Mouse (Mus musculus): ENCODE data around the gene Fgfr2. TPM values are rescaled to one million over a fixed set of nuclear protein-coding genes. Genes with fewer than 3 reads are reported as not detected.
A peak's percentile ranks its signal among the peaks of the same experiment; 100 is the strongest.

Fgfr2 gene
- polyA plus RNA-seq, 1 experiment from 2014 or later: 106 TPM

- H3K4me1 ChIP-seq (ENCODE audit: control insufficient read depth, insufficient read depth, low read length): no peaks in the 10 kb centered on the region
- no peak overlapping the region for H3K9ac ChIP-seq (ENCODE audit: low read depth, low read length)
- no peak overlapping the region for H3K4me2 ChIP-seq (ENCODE audit: low read depth, low read length)
- H3K27ac ChIP-seq (replicated peaks; ENCODE audit: low read depth, low read length): no peak overlapping the region
- WGBS: 15% methylated on average over 4 of the region's 4 CpGs
- ATAC-seq (ENCODE audit: low read depth): no peak
- H3K9me3 ChIP-seq (ENCODE audit: control insufficient read depth, low read length): peaks cover 12% of the 10 kb centered on the region
- H3K36me3 ChIP-seq (ENCODE audit: control insufficient read depth, insufficient read depth, low read length): no peaks in the 10 kb centered on the region
- DNase-seq (ENCODE audit: low spot score): no peak
- H3K27me3 ChIP-seq (replicated peaks; ENCODE audit: control insufficient read depth, insufficient read depth, low read length): no peaks in the 10 kb centered on the region
- no peak overlapping the region for H3K4me3 ChIP-seq (ENCODE audit: low read depth, low read length)
Observed at GRCm38 (mm10) chr7:131897282-131897681, 1225.9 kb downstream of the Fgfr2 start.

- no peaks in the 10 kb centered on the region for H3K36me3 ChIP-seq (ENCODE audit: control insufficient read depth, insufficient read depth, low read length)
- 51% methylated on average over 6 of the region's 6 CpGs for WGBS
- no peak overlapping the region for H3K27ac ChIP-seq (replicated peaks; ENCODE audit: low read depth, low read length)
- H3K4me1 ChIP-seq (ENCODE audit: control insufficient read depth, insufficient read depth, low read length): no peaks in the 10 kb centered on the region
- no peak for DNase-seq (ENCODE audit: low spot score)
- no peaks in the 10 kb centered on the region for H3K9me3 ChIP-seq (ENCODE audit: control insufficient read depth, low read length)
- H3K4me3 ChIP-seq (ENCODE audit: low read depth, low read length): no peak overlapping the region
- H3K4me2 ChIP-seq (ENCODE audit: low read depth, low read length): no peak overlapping the region
- H3K9ac ChIP-seq (ENCODE audit: low read depth, low read length): no peak overlapping the region
- ATAC-seq (ENCODE audit: low read depth): no peak
- H3K27me3 ChIP-seq (replicated peaks; ENCODE audit: control insufficient read depth, insufficient read depth, low read length): peaks cover 15% of the 10 kb centered on the region; the same call in 1 of the 2 replicates
Observed at GRCm38 (mm10) chr7:131882824-131883223, 1240.3 kb downstream of the Fgfr2 start.

GRCm38 (mm10) chr7:131881876-131882615, 1241.1 kb downstream of the Fgfr2 start:
- Histone ChIP-seq H3K9me3 (ENCODE audit: control insufficient read depth, low read length) (no peaks in the 10 kb centered on the region), H3K4me2 (ENCODE audit: low read depth, low read length) (no peak overlapping the region), H3K9ac (ENCODE audit: low read depth, low read length) (no peak overlapping the region), H3K36me3 (ENCODE audit: control insufficient read depth, insufficient read depth, low read length) (no peaks in the 10 kb centered on the region), H3K27me3 (replicated peaks; ENCODE audit: control insufficient read depth, insufficient read depth, low read length) (peaks cover 15% of the 10 kb centered on the region; the same call in 1 of the 2 replicates), H3K4me1 (ENCODE audit: control insufficient read depth, insufficient read depth, low read length) (no peaks in the 10 kb centered on the region), H3K27ac (replicated peaks; ENCODE audit: low read depth, low read length) (no peak overlapping the region), H3K4me3 (ENCODE audit: low read depth, low read length) (no peak overlapping the region)
- 41% methylated on average over 5 of the region's 5 CpGs for WGBS
- peak; percentile 41 for DNase-seq (ENCODE audit: low spot score)
- ATAC-seq (ENCODE audit: low read depth): peak; percentile 55; the same call in 1 of the 2 replicates

GRCm38 (mm10) chr7:131880150-131880549, 1243.0 kb downstream of the Fgfr2 start:
- peak; percentile 33; the same call in 1 of the 2 replicates for ATAC-seq (ENCODE audit: low read depth)
- H3K27ac ChIP-seq (replicated peaks; ENCODE audit: low read depth, low read length): no peak overlapping the region
- peaks cover 15% of the 10 kb centered on the region; the same call in 1 of the 2 replicates for H3K27me3 ChIP-seq (replicated peaks; ENCODE audit: control insufficient read depth, insufficient read depth, low read length)

GRCm38 (mm10) chr7:131878846-131879245, 1244.3 kb downstream of the Fgfr2 start:
- peaks cover 15% of the 10 kb centered on the region; the same call in 1 of the 2 replicates for H3K27me3 ChIP-seq (replicated peaks; ENCODE audit: control insufficient read depth, insufficient read depth, low read length)
- no peaks in the 10 kb centered on the region for H3K9me3 ChIP-seq (ENCODE audit: control insufficient read depth, low read length)
- WGBS: 57% methylated on average over 8 of the region's 8 CpGs
- H3K4me2 ChIP-seq (ENCODE audit: low read depth, low read length): no peak overlapping the region
- no peak overlapping the region for H3K4me3 ChIP-seq (ENCODE audit: low read depth, low read length)
- H3K36me3 ChIP-seq (ENCODE audit: control insufficient read depth, insufficient read depth, low read length): no peaks in the 10 kb centered on the region
- no peaks in the 10 kb centered on the region for H3K4me1 ChIP-seq (ENCODE audit: control insufficient read depth, insufficient read depth, low read length)
- DNase-seq (ENCODE audit: low spot score) (no peak), ATAC-seq (ENCODE audit: low read depth) (no peak)
- no peak overlapping the region for H3K27ac ChIP-seq (replicated peaks; ENCODE audit: low read depth, low read length)
- H3K9ac ChIP-seq (ENCODE audit: low read depth, low read length): no peak overlapping the region

More at GRCm38 (mm10) chr7:131880150-131880549, 1243.0 kb downstream of the Fgfr2 start:
- no peaks in the 10 kb centered on the region for H3K36me3 ChIP-seq (ENCODE audit: control insufficient read depth, insufficient read depth, low read length)
- no peak overlapping the region for H3K4me3 ChIP-seq (ENCODE audit: low read depth, low read length)
- H3K9me3 ChIP-seq (ENCODE audit: control insufficient read depth, low read length): no peaks in the 10 kb centered on the region
- no peak overlapping the region for H3K9ac ChIP-seq (ENCODE audit: low read depth, low read length)
- H3K4me1 ChIP-seq (ENCODE audit: control insufficient read depth, insufficient read depth, low read length): no peaks in the 10 kb centered on the region
- no peak overlapping the region for H3K4me2 ChIP-seq (ENCODE audit: low read depth, low read length)
- WGBS: 67% methylated on average over 5 of the region's 5 CpGs
- no peak for DNase-seq (ENCODE audit: low spot score)

- Histone ChIP-seq H3K4me1 (ENCODE audit: control insufficient read depth, insufficient read depth, low read length) (no peaks in the 10 kb centered on the region), H3K27me3 (replicated peaks; ENCODE audit: control insufficient read depth, insufficient read depth, low read length) (no peaks in the 10 kb centered on the region; the same call in 1 of the 2 replicates), H3K9me3 (ENCODE audit: control insufficient read depth, low read length) (no peaks in the 10 kb centered on the region), H3K36me3 (ENCODE audit: control insufficient read depth, insufficient read depth, low read length) (no peaks in the 10 kb centered on the region), H3K27ac (replicated peaks; ENCODE audit: low read depth, low read length) (no peak overlapping the region), H3K9ac (ENCODE audit: low read depth, low read length) (no peak overlapping the region), H3K4me3 (ENCODE audit: low read depth, low read length) (no peak overlapping the region), H3K4me2 (ENCODE audit: low read depth, low read length) (no peak overlapping the region)
- DNase-seq (ENCODE audit: low spot score) (no peak), ATAC-seq (ENCODE audit: low read depth) (no peak)
Observed at GRCm38 (mm10) chr7:131861157-131861556, 1262.0 kb downstream of the Fgfr2 start.

- Histone ChIP-seq H3K4me1 (ENCODE audit: control insufficient read depth, insufficient read depth, low read length) (0 out of 2 replicates have a peak, but pooled peaks cover 2% of the 10 kb centered on the region), H3K27me3 (replicated peaks; ENCODE audit: control insufficient read depth, insufficient read depth, low read length) (no peaks in the 10 kb centered on the region), H3K4me3 (ENCODE audit: low read depth, low read length) (no peak overlapping the region), H3K9me3 (ENCODE audit: control insufficient read depth, low read length) (no peaks in the 10 kb centered on the region), H3K36me3 (ENCODE audit: control insufficient read depth, insufficient read depth, low read length) (no peaks in the 10 kb centered on the region), H3K9ac (ENCODE audit: low read depth, low read length) (no peak overlapping the region), H3K4me2 (ENCODE audit: low read depth, low read length) (no peak overlapping the region), H3K27ac (replicated peaks; ENCODE audit: low read depth, low read length) (no peak overlapping the region)
- WGBS: 92% methylated on average over 2 of the region's 2 CpGs
- no peak for ATAC-seq (ENCODE audit: low read depth)
- no peak for DNase-seq (ENCODE audit: low spot score)
Observed at GRCm38 (mm10) chr7:131855641-131856040, 1267.5 kb downstream of the Fgfr2 start.

- Histone ChIP-seq H3K4me1 (ENCODE audit: control insufficient read depth, insufficient read depth, low read length) (peaks cover 10% of the 10 kb centered on the region; the same call in 1 of the 2 replicates), H3K9ac (ENCODE audit: low read depth, low read length) (no peak overlapping the region), H3K4me3 (ENCODE audit: low read depth, low read length) (no peak overlapping the region), H3K9me3 (ENCODE audit: control insufficient read depth, low read length) (no peaks in the 10 kb centered on the region), H3K4me2 (ENCODE audit: low read depth, low read length) (no peak overlapping the region), H3K27me3 (replicated peaks; ENCODE audit: control insufficient read depth, insufficient read depth, low read length) (0 out of 2 replicates have a peak, but pooled peaks cover 2% of the 10 kb centered on the region), H3K36me3 (ENCODE audit: control insufficient read depth, insufficient read depth, low read length) (no peaks in the 10 kb centered on the region), H3K27ac (replicated peaks; ENCODE audit: low read depth, low read length) (no peak overlapping the region)
- 14% methylated on average over 4 of the region's 4 CpGs for WGBS
- ATAC-seq (ENCODE audit: low read depth): no peak
- DNase-seq (ENCODE audit: low spot score): peak; percentile 9
Observed at GRCm38 (mm10) chr7:131850579-131850978, 1272.6 kb downstream of the Fgfr2 start.
